Mouse (Mus musculus) layer of hippocampus, adult 11-12 months (tissue): ENCODE measurements around the gene Slc1a4.

Source experiments
- DNase-seq: peaks from one replicate; pipeline ENCODE4 v3.0.0; 2022; ENCODE audit warnings: low spot score

Gene Slc1a4

DNA sequence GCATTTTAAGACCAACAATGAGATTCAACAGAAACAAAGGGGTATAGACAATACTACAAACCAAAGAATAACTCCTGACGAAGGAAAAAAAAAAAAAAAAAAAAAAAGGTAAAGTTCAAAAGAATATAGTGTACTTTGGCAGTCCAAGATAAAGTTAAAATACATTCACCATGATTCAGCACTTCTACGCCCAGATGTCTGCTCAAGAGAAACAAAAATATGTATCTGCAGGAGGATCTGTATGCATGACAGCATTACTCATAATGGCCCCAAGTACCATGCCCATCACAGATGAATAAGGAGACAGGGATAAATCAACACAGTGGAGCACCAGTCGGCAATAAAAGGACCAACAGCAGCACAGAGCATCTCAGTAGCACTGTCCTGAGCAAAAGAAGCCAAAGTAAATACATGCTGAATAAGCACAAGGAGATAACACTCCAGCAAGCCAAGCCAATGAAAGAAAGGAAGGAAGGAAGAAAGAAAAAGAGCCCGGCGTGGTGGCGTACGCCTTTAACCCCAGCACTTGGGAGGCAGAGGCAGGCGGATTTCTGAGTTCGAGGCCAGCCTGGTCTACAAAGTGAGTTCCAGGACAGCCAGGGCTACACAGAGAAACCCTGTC, 7.3 kb downstream of the Slc1a4 start:
- DNase-seq = no peak

DNA sequence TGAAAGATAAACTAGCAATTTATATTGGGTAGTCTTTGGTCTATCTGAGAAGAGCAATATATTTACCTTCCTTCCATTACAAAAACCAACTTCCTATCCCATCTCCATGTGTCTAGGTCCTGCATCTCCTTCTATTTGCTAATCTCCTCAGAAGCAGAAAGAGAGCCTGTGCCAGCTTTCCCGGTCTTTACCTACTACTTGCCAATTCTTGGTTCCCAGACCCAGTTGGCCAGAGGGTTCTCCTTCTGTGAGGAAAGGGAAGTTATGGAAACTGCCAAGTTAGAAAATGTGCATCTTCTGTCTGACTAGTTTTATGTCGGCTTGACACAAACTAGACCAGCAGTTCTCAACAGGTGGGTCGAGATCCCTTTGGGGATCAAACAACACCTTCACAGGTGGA, 8.5 kb downstream of the Slc1a4 start:
- DNase-seq = no peak

DNA sequence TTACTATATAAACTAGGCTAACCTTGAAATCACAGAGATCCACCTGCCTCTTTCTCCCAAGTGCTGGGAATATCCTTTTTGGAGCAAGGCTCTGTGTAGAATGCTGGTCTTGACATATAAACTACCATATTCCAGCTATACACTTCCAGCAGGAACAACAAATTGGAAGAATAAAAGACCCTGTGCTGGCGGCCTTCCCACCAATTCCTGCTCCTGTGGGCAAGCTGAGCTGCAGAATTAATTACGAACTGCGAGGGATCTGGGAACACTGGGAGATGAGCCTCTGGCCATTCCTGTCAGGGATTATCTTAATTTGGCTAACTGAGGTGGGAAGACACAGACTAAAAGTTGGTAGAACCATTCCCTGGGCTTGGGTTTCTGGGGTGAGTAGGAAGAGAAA, 10.1 kb downstream of the Slc1a4 start:
- no peak for DNase-seq

DNA sequence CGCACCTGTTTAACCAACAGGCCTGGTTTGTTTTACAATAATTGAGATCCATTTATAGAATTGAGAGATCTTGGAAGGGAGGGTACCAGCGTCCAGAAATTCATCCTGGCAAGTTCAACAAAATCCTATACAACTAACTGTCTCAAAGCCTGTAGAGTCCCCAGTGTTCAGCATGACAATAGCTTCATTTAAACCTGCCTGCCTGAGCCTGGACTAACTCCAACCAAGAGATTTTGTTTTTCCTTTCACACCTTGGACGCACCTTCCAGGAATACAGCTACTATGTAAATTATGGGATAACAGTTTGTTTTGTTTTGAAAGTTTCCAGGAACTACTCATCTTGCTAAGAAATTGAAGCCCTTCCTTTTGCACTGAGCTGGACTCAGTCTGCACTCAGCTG, 11.9 kb downstream of the Slc1a4 start:
- no peak for DNase-seq

DNA sequence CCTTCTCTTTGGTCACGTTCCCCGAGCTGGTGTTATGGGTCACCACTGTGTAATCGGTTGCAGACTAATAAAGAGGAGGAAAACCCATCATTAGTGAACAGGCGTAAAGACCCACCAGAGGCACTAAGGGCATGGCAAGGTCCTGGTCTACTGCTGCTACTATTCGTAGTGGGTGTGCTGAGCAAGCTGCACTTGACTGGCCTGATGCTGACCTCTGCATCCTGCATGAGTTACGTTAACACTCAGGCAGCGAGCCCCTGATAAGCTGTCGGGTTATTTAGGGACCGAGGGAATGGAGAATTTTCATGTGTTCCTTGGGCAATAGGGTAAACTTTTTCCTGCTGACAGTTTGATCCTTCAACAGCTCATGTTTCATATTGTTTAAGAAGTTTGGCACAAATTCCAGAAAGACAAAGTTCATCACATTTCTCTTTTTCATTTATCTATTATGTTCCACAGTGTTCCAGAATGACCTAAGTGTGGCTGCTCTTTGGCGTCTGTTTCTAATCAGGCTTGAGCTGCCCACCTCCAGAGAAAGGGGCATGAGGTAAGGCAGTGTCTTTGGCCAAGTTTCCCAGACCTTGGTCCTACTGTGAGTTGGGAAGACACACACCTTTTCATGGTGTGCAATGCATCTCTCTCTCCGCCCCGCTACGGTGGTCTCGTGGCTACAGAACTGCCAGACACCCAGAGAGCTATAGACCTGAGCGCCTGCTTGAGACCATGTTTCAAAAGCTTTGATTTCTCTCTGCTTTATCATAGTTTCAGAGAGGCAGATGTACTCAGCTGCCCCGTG, 13.7 kb downstream of the Slc1a4 start:
- no peak for DNase-seq

DNA sequence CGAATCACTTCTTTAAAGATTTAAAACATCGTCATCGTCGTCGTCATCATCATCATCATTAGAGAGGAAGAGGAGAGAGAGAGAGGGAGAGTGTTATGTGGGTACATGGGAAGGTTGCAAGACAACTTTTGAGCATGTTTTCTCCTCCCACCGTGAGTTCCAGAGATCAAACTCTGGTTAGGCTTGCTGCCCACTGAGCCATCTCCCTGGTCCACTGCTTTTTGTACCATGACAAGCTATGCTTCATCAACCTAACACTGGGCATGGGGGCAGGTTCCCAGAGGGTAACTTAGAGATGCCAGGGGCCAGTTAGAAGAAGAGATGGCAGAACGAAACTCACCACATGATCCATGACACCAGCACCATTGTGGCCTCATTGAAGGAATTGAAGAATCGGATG, 18.9 kb downstream of the Slc1a4 start:
- DNase-seq = no peak

DNA sequence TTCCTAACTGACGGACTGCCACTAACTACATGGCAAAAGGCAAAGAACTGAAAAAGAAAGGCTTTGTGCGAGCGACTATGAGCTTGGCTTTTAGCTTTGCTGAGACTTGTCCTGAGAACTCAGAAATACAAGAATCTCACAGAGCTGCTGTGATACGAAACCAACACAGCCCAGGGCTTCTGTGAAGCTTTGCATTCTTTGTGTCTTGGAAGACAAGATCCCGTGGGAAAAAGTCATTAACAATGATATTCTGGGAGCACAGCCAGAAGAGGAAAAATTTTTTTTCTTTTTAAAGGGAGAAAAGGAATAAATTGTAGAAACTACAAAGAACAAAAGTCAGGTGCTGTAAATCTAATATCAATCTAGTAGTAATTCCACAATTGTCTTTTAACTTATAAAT, 23.5 kb downstream of the Slc1a4 start:
- no peak for DNase-seq

DNA sequence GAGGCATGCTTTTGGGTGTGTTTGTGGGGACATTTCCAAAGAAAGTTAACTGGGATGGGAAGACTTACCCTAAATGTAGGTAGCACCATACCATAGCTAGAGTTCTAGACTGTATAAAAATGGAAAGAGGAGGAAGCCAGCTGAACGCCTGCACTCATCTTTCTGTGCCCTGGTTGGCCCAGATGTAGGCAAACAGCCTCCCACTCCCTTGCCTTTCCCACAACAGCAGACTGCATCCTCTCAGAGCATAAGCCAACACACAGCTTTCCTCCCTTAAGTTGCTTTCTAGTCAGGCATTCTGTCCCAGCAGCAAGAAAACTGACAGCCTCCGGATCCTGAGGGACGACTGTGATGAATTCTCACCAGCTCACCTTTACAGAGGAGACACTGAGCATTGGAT, 25.1 kb downstream of the Slc1a4 start:
- no peak for DNase-seq

DNA sequence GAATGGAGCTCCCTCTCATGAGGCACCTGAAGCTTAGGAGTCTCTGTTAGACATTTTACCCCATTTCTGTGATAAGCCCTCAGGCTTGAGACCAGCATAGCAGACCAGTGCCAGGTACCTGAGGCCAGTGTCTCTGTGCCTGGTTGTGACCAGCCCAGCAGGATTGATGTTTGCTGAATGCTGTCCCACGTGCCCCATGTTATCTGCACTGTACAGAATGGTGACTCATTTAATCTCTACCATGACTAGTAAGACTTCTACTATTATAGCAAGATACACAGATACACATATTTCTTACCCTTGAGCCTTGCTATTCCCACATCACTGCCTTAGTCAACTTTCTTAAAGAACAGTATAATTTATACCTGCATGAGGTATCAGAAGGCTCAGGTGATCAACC, 26.9 kb downstream of the Slc1a4 start:
- no peak for DNase-seq

DNA sequence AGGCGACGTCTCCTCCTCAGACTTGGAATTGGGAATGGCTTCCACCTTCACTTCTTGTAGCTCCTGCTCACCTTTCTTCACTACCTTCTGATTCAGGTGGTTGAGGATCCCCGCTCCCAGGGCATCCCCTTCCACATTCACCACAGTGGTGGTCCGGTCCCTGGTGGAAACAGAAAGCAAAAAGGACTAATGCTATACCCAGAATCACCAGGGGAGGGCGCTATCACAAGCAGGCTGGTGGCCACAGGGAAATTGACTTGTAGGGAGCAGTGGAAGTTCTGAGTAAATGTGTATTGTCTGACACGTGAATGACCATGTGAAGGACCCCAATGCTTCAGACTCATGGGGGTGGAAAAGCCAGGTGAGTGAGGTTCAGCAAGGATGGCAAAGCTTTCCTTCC, 28.2 kb downstream of the Slc1a4 start:
- peak; percentile 64 for DNase-seq

DNA sequence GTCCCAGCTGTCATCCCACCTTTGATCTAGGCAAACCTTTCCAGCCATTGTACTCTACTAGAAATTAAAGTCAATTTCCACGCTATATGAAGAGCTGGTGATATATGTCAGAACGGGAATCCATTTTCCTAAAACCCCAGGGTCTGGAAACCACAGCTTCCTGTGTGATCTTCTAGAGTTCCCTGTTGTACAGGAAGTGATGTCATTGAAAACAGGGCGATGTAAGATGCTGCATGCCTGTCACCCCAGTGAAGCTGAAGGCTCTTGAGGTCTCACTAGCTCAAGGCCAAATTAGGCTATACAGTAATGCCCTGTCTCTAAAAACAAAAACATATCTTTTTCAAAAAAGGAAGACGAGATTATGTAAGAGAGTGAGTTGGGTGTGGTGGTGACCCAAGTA, 31.2 kb downstream of the Slc1a4 start:
- DNase-seq = no peak

DNA sequence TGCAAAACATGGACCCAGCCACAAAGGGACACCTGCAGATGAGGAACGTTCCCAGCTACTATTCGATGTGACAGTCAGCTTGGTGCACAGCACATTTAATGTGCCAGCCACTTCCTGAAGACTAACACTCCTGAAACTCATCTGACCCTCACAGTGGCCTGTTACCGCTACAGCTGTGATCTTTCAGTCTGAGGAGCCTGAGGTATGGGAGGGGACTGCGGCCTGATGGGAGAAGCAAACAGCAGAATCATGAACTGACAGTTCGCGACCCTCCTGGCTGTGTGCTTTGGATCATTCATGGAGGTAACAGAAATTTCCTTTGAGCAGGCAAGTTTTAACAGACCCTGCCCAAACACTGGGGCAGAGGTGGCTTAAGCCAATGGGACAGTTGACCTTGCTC, 31.7 kb downstream of the Slc1a4 start:
- no peak for DNase-seq

DNA sequence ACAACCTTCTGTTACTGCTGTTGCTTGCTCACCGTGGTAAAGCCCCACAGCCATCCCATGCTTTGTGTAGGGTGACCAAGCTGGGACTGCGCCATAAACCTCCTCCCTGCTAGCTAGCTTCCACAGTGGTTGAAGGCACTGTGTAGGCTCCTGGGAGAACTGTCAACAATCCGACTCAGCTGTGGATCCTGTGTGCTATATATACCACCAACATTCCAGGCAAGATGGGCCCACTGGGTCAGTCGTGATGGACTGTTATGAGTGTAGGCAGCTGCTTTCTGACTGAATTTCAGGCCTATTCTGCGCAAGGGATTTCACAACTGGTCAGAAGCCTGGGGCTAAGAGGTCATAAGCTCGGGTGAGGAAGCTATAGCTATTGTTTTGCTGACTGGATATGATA, 32.6 kb downstream of the Slc1a4 start:
- DNase-seq = no peak

DNA sequence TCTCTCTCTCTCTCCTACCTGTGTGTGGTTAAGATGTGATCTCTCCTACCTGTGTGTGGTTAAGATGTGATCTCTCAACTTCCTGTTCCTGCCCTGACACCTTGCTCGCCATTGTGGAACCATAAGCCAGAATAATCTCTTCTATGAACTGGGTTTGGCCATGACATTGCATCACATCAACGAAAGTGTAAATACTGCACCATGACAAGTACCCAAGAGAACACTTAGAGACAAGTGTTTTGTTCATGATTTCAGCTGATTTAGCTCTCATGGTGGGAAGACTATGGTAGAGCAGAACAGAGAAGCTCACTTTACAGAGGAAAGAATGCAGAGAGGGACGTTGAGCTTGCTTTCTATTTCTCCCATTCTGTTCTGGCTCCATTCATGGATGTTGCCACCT, 48.0 kb downstream of the Slc1a4 start:
- no peak for DNase-seq

DNA sequence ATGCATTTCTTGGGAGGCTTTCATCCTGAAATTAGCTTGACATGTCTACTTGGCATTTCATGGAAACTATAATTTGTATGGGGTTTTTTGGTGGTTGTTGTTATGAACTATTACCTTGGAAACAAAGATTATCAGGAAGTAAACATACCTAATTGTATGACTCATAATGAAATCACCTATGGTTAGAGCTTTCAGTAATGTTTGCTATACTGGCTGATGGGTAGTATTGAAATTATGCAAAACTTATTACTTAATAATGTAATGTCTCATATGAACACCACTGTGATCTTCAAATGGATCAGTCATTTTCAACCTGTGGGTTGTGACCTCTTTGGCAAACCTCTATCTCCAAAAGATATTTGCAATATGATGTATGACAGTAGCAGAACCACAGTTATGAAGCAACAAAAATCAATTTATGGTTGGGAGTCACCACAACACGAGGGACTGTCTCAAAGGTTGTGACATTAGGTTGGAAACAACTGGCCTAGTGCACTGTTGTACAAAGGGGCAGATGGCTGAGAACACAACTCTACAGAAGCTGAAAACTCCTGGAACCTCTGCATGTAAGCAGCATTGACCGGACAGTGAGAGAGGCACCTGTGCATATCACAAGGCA, 49.8 kb downstream of the Slc1a4 start:
- DNase-seq = no peak

DNA sequence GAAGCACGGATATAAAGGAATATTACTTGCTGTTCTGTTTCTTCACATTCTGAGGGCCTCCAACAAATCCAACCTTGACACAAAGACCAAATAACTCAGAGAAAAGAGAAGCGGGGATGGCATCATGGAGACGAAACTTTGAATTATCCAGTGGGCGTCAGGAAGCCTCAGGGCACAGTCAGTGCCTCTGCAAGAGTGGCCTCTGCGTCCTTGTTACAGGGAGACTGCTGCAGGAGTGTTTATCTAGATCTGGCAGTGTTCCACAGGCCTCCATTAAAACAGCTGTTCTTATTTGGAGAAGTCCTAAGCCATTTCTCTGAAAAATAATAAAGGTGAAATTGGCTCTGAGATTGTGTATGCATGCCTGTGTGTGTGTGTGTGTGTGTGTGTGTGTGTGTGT, 51.5 kb downstream of the Slc1a4 start:
- DNase-seq = no peak

DNA sequence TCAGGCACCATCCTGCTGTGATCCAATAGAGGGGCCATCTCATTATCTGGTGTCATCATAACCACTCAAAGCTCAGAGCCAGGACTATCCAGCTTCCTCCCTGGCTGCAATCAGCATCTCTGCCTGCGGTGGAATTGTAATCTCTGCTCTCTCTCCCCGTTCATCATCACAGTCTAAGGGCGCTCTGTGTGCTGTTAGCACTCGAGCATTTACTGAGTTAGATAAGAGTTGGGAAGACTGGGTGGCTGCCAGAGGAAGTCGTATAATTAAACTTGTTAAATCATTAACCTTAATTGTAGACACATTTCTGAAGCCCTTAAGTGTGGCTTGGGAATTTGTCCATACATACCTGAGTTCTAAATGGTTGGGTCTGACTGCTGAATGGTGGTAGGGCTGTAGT, 53.8 kb downstream of the Slc1a4 start:
- no peak for DNase-seq

DNA sequence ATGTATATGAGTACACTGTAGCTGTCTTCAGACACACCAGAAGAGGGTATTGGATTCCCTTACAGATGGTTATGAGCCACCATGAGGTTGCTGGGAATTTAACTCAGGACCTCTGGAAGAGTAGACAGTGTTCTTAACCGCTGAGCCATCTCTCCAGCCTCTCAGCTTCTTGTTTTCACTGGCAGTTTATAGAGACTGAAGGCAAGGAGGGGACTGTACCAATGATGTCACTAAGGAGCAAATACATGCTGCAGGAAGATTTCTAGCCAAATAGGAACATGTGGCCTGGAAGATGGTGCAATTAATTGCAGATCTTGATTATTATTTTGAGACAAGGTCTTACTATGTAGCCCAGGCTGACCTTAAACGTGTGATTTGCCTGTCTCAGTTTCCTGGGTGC, 55.4 kb downstream of the Slc1a4 start:
- no peak for DNase-seq

DNA sequence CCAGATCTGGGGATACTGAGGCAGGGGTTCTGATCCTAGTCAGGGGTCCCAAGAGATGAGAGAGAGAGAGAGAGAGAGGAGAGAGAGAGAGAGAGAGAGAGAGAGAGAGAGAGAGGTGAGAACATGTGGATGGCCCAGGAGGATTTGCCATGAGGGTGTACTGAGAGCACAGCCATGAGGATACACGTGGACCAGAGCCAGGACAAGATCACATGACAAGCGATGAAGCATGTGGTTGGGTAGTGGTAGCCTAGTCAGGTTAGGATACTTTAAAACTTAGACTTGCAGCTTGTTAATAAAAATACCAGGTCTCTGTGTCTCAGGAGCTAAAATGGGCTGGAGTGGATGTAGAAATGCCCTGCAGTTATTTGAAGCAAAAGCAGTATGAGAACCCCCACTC, 56.5 kb downstream of the Slc1a4 start:
- no peak for DNase-seq

DNA sequence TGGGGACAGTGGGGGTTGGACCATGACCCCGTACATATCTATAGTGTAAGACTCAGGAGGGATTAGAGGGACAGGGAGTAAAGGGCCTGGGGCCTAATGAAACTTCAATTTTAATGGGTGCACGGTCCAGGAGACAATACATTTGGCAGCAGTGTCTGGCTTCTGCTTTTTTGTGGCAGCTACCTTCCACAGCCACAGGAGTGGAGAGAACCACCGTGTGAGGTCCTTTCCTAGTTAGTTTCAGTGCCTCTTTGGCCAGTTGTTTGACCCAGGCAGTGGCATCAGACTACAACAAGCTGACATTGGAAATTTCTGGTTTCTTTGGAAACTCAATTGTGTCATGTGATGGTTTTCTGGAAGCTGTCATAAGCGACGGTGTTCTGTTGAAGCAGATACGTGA, 62.6 kb downstream of the Slc1a4 start:
- no peak for DNase-seq

DNA sequence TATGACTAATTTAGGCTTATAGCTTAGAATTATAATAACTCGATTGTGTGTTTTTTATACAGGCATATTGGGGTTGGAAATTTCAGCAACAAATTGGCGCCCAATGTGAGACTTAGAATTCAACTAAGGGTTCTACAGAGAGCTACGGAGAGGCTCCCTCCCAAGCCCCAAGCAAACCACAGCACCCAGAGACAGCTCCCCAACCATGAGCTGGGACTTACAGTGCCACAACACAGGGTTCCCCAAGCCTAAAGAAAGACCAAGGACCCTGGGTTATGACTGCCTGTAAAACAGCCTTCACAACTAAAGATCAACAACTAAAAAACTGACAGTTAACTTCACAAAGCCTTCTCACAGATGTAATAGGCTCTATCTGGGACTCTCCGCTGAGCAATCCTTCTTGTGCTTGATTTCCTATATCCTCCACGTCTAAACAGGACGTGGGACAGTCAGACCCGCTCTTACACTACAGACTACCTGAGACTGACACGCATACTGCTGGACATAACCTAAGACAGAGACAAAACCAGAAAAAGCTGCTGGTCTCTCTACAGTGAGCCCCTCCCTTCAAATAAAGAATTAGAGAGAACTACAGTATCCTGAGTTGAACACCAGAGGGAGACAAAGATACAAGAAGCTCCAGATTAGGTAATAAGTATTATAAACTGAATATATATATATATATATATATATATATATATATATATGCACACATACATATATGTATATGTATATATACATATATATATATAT, 69.7 kb downstream of the Slc1a4 start:
- no peak for DNase-seq

DNA sequence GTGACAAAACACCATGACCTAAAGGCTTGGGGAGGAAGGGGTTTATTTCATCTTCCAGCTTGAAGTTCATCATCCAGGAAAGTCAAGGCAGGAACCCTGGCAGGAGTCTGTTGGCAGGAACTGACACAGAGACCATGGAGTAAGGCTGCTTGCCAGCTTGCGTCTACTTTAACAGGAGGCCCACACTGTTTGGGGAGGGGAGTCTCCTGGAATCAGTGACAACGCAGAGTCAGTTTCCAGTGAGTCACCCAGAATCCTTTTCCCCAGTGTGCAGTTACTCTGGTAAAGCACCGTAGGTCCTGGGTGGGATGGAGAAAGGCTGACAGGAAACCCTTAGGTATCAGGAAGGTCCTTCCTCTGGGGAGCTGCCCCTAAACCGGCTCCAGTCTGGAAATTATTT, 77.7 kb downstream of the Slc1a4 start:
- DNase-seq = no peak

DNA sequence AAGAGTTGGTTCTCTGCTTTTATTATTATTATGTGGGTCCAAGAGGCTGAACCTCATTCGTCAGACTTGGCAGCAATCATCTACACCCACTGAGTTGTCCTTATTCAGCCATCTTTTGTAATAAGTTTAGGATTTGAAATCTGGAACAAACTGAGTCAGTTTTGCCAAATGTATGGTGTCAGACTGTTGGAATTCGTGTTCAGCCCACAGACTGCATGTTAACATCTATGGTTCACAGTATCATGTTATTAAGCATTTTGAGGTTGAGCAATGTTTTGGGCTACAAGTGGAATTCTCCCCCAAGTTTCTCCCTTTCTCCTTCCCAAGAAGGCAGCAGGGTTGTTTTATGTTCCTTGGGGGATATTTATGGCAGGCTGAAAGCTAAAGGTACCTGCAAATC, 79.4 kb downstream of the Slc1a4 start:
- no peak for DNase-seq
